Mouse (Mus musculus): ENCODE results near the gene Mmaa.

Gene Mmaa

GRCm38 (mm10) chr8:79222106-79222751 is 72.5 kb downstream of the Mmaa start:
- no peak for DNase-seq (ENCODE audit: low spot score)
